Mouse (Mus musculus) forebrain, embryonic 16.5 days (tissue): Measurements from ENCODE around the gene Krt76. TPM values are rescaled to one million over a fixed set of nuclear protein-coding genes. Genes with fewer than 3 reads are reported as not detected.
A peak's percentile ranks its signal among the peaks of the same experiment; 100 is the strongest.

Experiments
- ATAC-seq: fragments of 200-750 bp; cut with Nextera tagmentation; 2 replicates; pipeline ENCODE4 v1.8.0; 2017; ENCODE audit warnings: mild to moderate bottlenecking, moderate library complexity
- H3K27ac ChIP-seq: fragments of 300-500 bp; sonication (generic); 2 replicates; pipeline ENCODE4 v1.5.1; 2014; ENCODE audit warnings: low read length, control low read depth
- H3K27me3 ChIP-seq: fragments of 300-500 bp; sonication (generic); replicated peaks from 2 replicates; pipeline ENCODE4 v1.6.1; 2014; ENCODE audit warnings: low read length; ENCODE audit not compliant: control insufficient read depth, insufficient read depth
- H3K36me3 ChIP-seq: fragments of 300-500 bp; sonication (generic); 2 replicates; pipeline ENCODE4 v1.6.1; 2014; ENCODE audit not compliant: control insufficient read depth, insufficient read depth
- H3K4me1 ChIP-seq: fragments of 300-500 bp; sonication (generic); replicated peaks from 2 replicates; pipeline ENCODE4 v1.6.1; 2014; ENCODE audit warnings: low read length; ENCODE audit not compliant: control insufficient read depth, insufficient read depth
- H3K4me2 ChIP-seq: fragments of 300-500 bp; sonication (generic); 2 replicates; pipeline ENCODE4 v1.6.1; 2014; ENCODE audit warnings: mild to moderate bottlenecking, low read length, control low read depth
- H3K4me3 ChIP-seq: fragments of 300-500 bp; sonication (generic); replicated peaks from 2 replicates; pipeline ENCODE4 v1.5.1; 2014; ENCODE audit warnings: mild to moderate bottlenecking, low read length, control low read depth
- H3K9ac ChIP-seq: fragments of 300-500 bp; sonication (generic); replicated peaks from 2 replicates; pipeline ENCODE4 v1.6.1; 2014; ENCODE audit warnings: low read depth, low read length, control low read depth
- H3K9me3 ChIP-seq: fragments of 300-500 bp; sonication (generic); 2 replicates; pipeline ENCODE4 v1.6.1; 2016; ENCODE audit warnings: low read length; ENCODE audit not compliant: control insufficient read depth
- WGBS: fragments of 180-500 bp; shearing (Covaris S2); extraction: QIAGEN DNeasy Blood & Tissue Kit; methylation state at CpG from one replicate; pipeline ENCODE4 v1.1.7; 2014; 5-methylcytosine and 5-hydroxymethylcytosine counted together
- polyA plus RNA-seq: library from polyadenylated mRNA; unstranded; fragments of >200 nt; fragmentation: Nextera tagmentation; extraction: Ambion mirVana; gene quantifications from 2 replicates; pipeline ENCODE4 v1.2.1, GENCODE M21; 2015

Krt76 gene
- polyA plus RNA-seq, 1 experiment from 2014 or later, result not detected

GRCm38 (mm10) chr15:101873231-101873630 is 19.5 kb downstream of the Krt76 start:
- no peaks in the 10 kb centered on the region for H3K36me3 ChIP-seq
- no peak for ATAC-seq
- H3K9ac ChIP-seq, result no peak overlapping the region
- no peak overlapping the region for H3K4me3 ChIP-seq
- H3K27me3 ChIP-seq, result no peaks in the 10 kb centered on the region
- peaks cover 5% of the 10 kb centered on the region; the same call in 1 of the 2 replicates for H3K4me1 ChIP-seq
- H3K9me3 ChIP-seq, result no peaks in the 10 kb centered on the region
- no peak overlapping the region for H3K27ac ChIP-seq
- 67% methylated on average over 4 of the region's 4 CpGs for WGBS
- H3K4me2 ChIP-seq, result no peak overlapping the region

DNA sequence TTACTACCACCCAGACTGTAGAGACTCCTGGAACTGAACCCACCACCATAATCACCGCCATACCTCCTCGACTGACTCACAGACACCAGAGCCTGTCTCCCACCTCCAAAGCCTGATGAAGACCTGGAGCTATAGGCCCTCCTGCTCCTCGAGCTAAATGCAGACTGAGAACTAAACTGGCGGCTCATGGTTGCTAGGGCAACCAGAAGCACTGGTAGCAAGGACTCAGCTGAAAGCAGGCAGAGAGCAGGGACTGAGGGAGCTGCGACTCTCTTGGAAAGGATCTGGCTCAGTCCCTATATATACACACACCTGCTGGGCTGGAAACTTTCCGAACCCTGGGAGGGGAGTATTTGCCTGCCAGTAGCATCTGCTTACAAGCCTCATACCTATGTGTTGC is 23.3 kb downstream of the Krt76 start, which contains the start of gene Krt77:
Gene Krt77 (minus strand): TSS at position 275 of the 400 bp plus-strand sequence.
- WGBS, result 23% methylated on average over 6 of the region's 6 CpGs
- H3K4me3 ChIP-seq, result no peak within 1 kb of the TSS
- no peak within 1 kb of the TSS for H3K9ac ChIP-seq
- H3K36me3 ChIP-seq, result no peaks in the 10 kb centered on the region
- ATAC-seq, result peak; percentile 89
- H3K27me3 ChIP-seq, result no peaks in the 10 kb centered on the region
- no peak within 1 kb of the TSS for H3K27ac ChIP-seq
- peaks cover 5% of the 10 kb centered on the region; the same call in 1 of the 2 replicates for H3K4me1 ChIP-seq
- no peaks in the 10 kb centered on the region for H3K9me3 ChIP-seq
- no peak within 1 kb of the TSS for H3K4me2 ChIP-seq

GRCm38 (mm10) chr15:101866754-101867153 is 26.0 kb downstream of the Krt76 start:
- 85% methylated on average over 7 of the region's 7 CpGs for WGBS
- no peaks in the 10 kb centered on the region for H3K9me3 ChIP-seq
- no peak for ATAC-seq

GRCm38 (mm10) chr15:101860421-101861130 is 32.1 kb downstream of the Krt76 start:
- Histone ChIP-seq H3K9me3 (no peaks in the 10 kb centered on the region), H3K36me3 (no peaks in the 10 kb centered on the region), H3K4me3 (no peak overlapping the region), H3K9ac (no peak overlapping the region), H3K4me2 (peak overlapping the region; percentile 92; the same call in 1 of the 2 replicates), H3K27ac (no peak overlapping the region), H3K4me1 (peaks cover 11% of the 10 kb centered on the region), H3K27me3 (peaks cover 18% of the 10 kb centered on the region)
- ATAC-seq, result no peak
- WGBS, result 59% methylated on average over 13 of the region's 13 CpGs

More at GRCm38 (mm10) chr15:101866754-101867153, 26.0 kb downstream of the Krt76 start:
- Histone ChIP-seq H3K27ac (no peak overlapping the region), H3K4me1 (peaks cover 5% of the 10 kb centered on the region; the same call in 1 of the 2 replicates), H3K9ac (no peak overlapping the region), H3K27me3 (no peaks in the 10 kb centered on the region), H3K4me2 (no peak overlapping the region), H3K4me3 (no peak overlapping the region), H3K36me3 (no peaks in the 10 kb centered on the region)

DNA sequence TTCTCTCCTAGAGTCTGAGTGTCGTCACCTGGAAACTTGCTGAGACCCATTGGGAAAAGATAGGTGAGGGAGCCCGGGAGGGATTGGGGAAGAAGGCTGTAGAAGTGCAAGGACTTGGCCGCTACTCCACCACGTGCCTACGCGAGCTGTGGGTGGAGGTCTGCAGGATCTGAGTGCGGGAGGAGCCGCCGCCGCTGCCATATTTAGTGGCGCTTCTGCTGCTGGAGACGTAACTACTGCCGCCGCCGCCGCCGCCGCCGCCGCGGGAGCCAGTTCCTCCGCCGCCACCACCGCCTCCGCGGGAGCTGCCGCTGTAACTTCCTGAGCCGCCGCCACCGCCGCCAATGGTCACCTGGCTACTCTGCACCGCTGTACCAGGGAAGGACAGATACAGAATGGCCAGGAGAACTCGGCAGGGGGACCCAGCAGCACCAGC is 33.0 kb downstream of the Krt76 start:
- peaks cover 11% of the 10 kb centered on the region for H3K4me1 ChIP-seq
- H3K4me2 ChIP-seq, result peak overlapping the region; percentile 92
- H3K36me3 ChIP-seq, result no peaks in the 10 kb centered on the region
- H3K9me3 ChIP-seq, result no peaks in the 10 kb centered on the region
- peak; percentile 58 for ATAC-seq
- H3K27me3 ChIP-seq, result peaks cover 18% of the 10 kb centered on the region
- H3K27ac ChIP-seq, result no peak overlapping the region
- peak overlapping the region; percentile 49 for H3K4me3 ChIP-seq
- H3K9ac ChIP-seq, result peak overlapping the region; percentile 64
- under 1% methylated on average over 29 of the region's 33 CpGs for WGBS

GRCm38 (mm10) chr15:101858673-101859425 is 33.9 kb downstream of the Krt76 start:
- no peak overlapping the region; the same call in 1 of the 2 replicates for H3K9ac ChIP-seq
- no peak overlapping the region for H3K4me3 ChIP-seq
- H3K9me3 ChIP-seq, result no peaks in the 10 kb centered on the region
- H3K36me3 ChIP-seq, result no peaks in the 10 kb centered on the region
- WGBS, result 9% methylated on average over 11 of the region's 11 CpGs
- no peak for ATAC-seq
- no peak overlapping the region for H3K27ac ChIP-seq
- H3K27me3 ChIP-seq, result peaks cover 18% of the 10 kb centered on the region
- H3K4me1 ChIP-seq, result peaks cover 11% of the 10 kb centered on the region
- peak overlapping the region; percentile 92 for H3K4me2 ChIP-seq

GRCm38 (mm10) chr15:101856696-101857095 is 36.0 kb downstream of the Krt76 start:
- no peak overlapping the region for H3K9ac ChIP-seq
- H3K36me3 ChIP-seq, result no peaks in the 10 kb centered on the region
- no peak overlapping the region for H3K4me2 ChIP-seq
- no peaks in the 10 kb centered on the region for H3K9me3 ChIP-seq
- no peak overlapping the region for H3K27ac ChIP-seq
- 55% methylated on average over 5 of the region's 5 CpGs for WGBS
- peaks cover 18% of the 10 kb centered on the region for H3K27me3 ChIP-seq
- H3K4me1 ChIP-seq, result peaks cover 11% of the 10 kb centered on the region
- H3K4me3 ChIP-seq, result no peak overlapping the region
- ATAC-seq, result no peak

GRCm38 (mm10) chr15:101855732-101856131 is 37.0 kb downstream of the Krt76 start:
- no peak for ATAC-seq
- Histone ChIP-seq H3K4me3 (no peak overlapping the region), H3K9ac (no peak overlapping the region), H3K4me1 (peaks cover 11% of the 10 kb centered on the region), H3K27me3 (peaks cover 18% of the 10 kb centered on the region), H3K4me2 (no peak overlapping the region), H3K9me3 (no peaks in the 10 kb centered on the region), H3K27ac (no peak overlapping the region), H3K36me3 (no peaks in the 10 kb centered on the region)
- WGBS, result 80% methylated on average over 3 of the region's 3 CpGs

- Histone ChIP-seq H3K4me1 (peaks cover 3% of the 10 kb centered on the region), H3K4me2 (no peak overlapping the region), H3K9ac (no peak overlapping the region), H3K27ac (no peak overlapping the region), H3K4me3 (no peak overlapping the region), H3K27me3 (peaks cover 14% of the 10 kb centered on the region), H3K36me3 (no peaks in the 10 kb centered on the region), H3K9me3 (no peaks in the 10 kb centered on the region)
- 13% methylated on average over 5 of the region's 5 CpGs for WGBS
- no peak for ATAC-seq
Observed at GRCm38 (mm10) chr15:101854294-101854693, 38.4 kb downstream of the Krt76 start.
